Comparison of ENCODE assay signal across 14 mouse cellular contexts in the genomic region with DNA sequence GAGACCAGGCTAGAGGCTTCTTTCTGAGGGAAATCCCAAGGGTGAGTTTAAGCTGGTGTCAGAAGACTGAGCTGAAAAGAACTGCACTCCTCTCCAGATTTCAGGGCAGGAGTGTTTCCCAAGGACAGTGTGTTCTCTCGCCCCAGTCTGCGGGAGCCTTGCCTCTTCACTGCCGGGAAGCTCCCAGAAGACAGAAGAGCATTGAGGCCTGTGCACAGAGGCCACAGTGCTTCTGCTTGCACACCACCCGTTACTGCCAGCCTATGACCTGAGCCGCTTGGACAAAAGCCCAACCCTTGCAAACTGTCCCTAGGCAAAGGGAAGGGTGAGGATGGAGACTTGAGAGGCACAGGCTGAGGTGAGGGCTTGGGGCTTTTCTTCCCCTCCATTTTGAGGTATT.
"Had no signal": no experiment of that assay in that cellular context is flagged by ENCODE, and none has a peak within 500 bp of the region (broad histone marks: within the 10 kb centered on the region; RNA-seq: fewer than 3 reads in every experiment).

No protein-coding gene starts in this region.

- H3K36me3 ChIP-seq: kidney, embryonic 15.5 days; limb, embryonic 13.5 days had no signal

- H3K9me3 ChIP-seq: kidney, embryonic 15.5 days; limb, embryonic 13.5 days; midbrain, embryonic 13.5 days had no signal

- H3K27ac ChIP-seq: kidney, embryonic 15.5 days; limb, embryonic 13.5 days; liver, embryonic 14.5 days; midbrain, embryonic 13.5 days had no signal

- DNase-seq: kidney, adult 2 months; kidney, postnatal 36 days; left cerebral cortex, postnatal 4 days; lung, adult 18-20 months; lung, postnatal 36 days; right cerebral cortex, adult 18-20 months; right cerebral cortex, postnatal 25 days; thymus, adult 2 months; thymus, postnatal 25 days had no signal

- ATAC-seq: lung, postnatal 0 days had no signal

- H3K4me3 ChIP-seq: kidney, embryonic 15.5 days; limb, embryonic 13.5 days; midbrain, embryonic 13.5 days had no signal

- H3K27me3 ChIP-seq: kidney, embryonic 15.5 days; limb, embryonic 13.5 days; midbrain, embryonic 13.5 days had no signal
